Mouse (Mus musculus) midbrain, embryonic 12.5 days (tissue): ENCODE data around the gene Herc6. TPM values are rescaled to one million over a fixed set of nuclear protein-coding genes. Genes with fewer than 3 reads are reported as not detected.

Experiments used
- ATAC-seq: fragments of 200-750 bp; cut with Nextera tagmentation; 2 replicates; pipeline ENCODE4 v1.8.0; 2017; ENCODE audit warnings: low read depth, moderate TSS enrichment, moderate library complexity; ENCODE audit not compliant: low FRiP score
- H3K27ac ChIP-seq: fragments of 300-500 bp; sonication (generic); replicated peaks from 2 replicates; pipeline ENCODE4 v1.5.1; 2016; ENCODE audit warnings: mild to moderate bottlenecking
- H3K27me3 ChIP-seq: fragments of 300-500 bp; sonication (generic); 2 replicates; pipeline ENCODE4 v1.6.1; 2016; ENCODE audit warnings: mild to moderate bottlenecking
- H3K36me3 ChIP-seq: fragments of 300-500 bp; sonication (generic); 2 replicates; pipeline ENCODE4 v1.6.1; 2016
- H3K4me1 ChIP-seq: fragments of 300-500 bp; sonication (generic); 2 replicates; pipeline ENCODE4 v1.6.1; 2016
- H3K4me2 ChIP-seq: fragments of 300-500 bp; sonication (generic); replicated peaks from 2 replicates; pipeline ENCODE4 v1.6.1; 2016; ENCODE audit warnings: mild to moderate bottlenecking, moderate library complexity
- H3K4me3 ChIP-seq: fragments of 300-500 bp; sonication (generic); 2 replicates; pipeline ENCODE4 v1.5.1; 2016; ENCODE audit warnings: mild to moderate bottlenecking
- H3K9ac ChIP-seq: fragments of 300-500 bp; sonication (generic); replicated peaks from 2 replicates; pipeline ENCODE4 v1.6.1; 2016; ENCODE audit warnings: mild to moderate bottlenecking, moderate library complexity
- H3K9me3 ChIP-seq: fragments of 300-500 bp; sonication (generic); 2 replicates; pipeline ENCODE4 v1.6.1; 2016; ENCODE audit warnings: mild to moderate bottlenecking
- WGBS: fragments of 180-500 bp; shearing (Covaris S2); methylation state at CpG from one replicate; pipeline ENCODE4 v1.1.7; 2016; 5-methylcytosine and 5-hydroxymethylcytosine counted together
- polyA plus RNA-seq: library from polyadenylated mRNA; unstranded; fragments of >200 nt; fragmentation: Nextera tagmentation; extraction: Ambion mirVana; gene quantifications from 2 replicates; pipeline ENCODE4 v1.2.1, GENCODE M21; 2016

The Herc6 gene
- polyA plus RNA-seq, 1 experiment from 2014 or later, result 1.5 TPM

DNA sequence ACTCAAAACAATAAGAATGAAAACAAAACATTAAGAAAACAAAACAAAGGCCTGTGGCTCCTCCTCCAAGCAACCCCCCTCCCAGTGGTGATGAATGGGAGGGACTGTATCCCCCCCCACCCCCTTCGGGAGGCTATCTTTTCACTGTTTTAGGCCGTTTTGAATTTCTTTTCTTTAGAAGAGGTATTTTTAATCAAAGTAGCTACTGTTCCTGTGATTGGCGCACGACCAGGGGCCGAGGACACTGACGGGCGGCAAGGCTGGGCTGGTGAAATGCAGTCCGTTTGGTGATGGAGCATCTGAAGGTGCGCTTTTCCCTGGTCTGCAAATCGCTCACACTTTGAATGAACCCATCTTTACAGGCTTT lies 121.6 kb downstream of the Herc6 start, which contains the start of gene Lancl2:
Gene Lancl2, plus strand, starts transcription at position 165 of the 367 bp plus-strand sequence.
- WGBS, result under 1% methylated on average over 10 of the region's 10 CpGs
- ATAC-seq, result peak; percentile 25
- Histone ChIP-seq H3K4me1 (peaks cover 18% of the 10 kb centered on the region), H3K9me3 (no peaks in the 10 kb centered on the region), H3K4me3 (peak within 1 kb of the TSS; percentile 70), H3K27me3 (no peaks in the 10 kb centered on the region), H3K9ac (peak within 1 kb of the TSS; percentile 84), H3K4me2 (peak within 1 kb of the TSS; percentile 67), H3K27ac (peak within 1 kb of the TSS; percentile 98), H3K36me3 (no peaks in the 10 kb centered on the region)

DNA sequence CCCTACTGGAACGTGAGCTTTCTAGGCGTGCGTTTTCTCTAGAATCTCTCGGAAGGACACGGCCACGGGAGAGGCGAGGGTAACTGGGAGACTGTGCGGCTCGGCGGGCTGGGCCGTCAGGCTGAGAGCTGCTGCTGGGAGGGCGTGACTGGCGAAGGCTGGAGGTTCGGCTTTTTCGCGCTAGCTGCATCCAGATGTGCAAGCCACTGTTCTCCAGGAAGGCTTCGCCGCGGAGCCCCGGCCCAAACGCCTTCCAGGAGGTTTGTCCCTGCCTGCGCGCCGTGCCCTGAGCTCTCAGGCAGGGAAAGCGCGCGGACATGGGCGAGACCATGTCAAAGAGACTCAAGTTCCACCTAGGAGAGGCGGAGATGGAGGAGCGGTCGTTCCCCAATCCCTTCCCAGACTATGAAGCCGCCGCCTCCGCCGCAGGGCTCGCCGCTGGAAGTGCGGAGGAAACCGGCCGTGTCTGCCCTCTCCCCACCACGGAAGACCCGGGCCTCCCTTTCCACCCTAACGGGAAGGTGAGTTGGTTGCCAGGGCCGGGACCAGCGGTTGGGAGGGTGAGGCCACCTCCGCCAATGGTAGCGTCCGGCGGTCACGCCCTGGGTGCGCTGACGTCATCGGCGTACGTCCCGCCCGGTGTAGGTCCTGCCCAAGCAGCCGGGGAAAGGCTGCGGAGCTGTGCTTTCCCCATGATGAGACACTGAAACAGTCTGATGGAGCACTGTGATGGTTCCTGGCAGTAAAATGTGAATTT lies 122.1 kb downstream of the Herc6 start:
- peak; percentile 99 for ATAC-seq
- Histone ChIP-seq H3K4me1 (peaks cover 18% of the 10 kb centered on the region), H3K27me3 (no peaks in the 10 kb centered on the region)

DNA sequence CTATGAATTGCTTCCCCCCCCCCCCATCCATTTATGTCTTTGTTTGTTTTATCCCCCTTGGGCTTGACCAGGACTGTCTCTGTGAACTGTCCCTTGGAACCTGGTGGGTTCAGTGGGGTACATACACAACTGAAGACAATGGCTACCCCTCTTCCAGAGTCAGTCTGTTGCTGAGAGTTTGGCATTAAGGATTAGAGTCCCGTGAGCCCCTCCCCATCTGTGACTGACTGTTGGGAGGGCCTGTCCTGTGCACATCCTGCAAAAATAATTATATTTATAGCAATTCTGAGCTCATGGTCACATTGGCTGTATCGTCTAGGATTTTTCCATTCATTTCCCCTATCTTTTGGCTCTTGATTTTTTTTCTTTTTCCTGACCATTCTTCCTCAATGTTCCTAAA lies 122.9 kb downstream of the Herc6 start:
- peak overlapping the region; percentile 84 for H3K9ac ChIP-seq
- peak overlapping the region; percentile 70 for H3K4me3 ChIP-seq
- no peaks in the 10 kb centered on the region for H3K36me3 ChIP-seq
- 45% methylated on average over 2 of the region's 2 CpGs for WGBS
- ATAC-seq, result peak; percentile 45
- no peaks in the 10 kb centered on the region for H3K9me3 ChIP-seq
- H3K27ac ChIP-seq, result peak overlapping the region; percentile 98
- H3K4me1 ChIP-seq, result peaks cover 18% of the 10 kb centered on the region
- H3K4me2 ChIP-seq, result peak overlapping the region; percentile 67
- no peaks in the 10 kb centered on the region for H3K27me3 ChIP-seq

More for the DNA sequence above, 122.1 kb downstream of the Herc6 start:
- under 1% methylated on average over 59 of the region's 59 CpGs for WGBS
- Histone ChIP-seq H3K9ac (peak overlapping the region; percentile 84), H3K9me3 (no peaks in the 10 kb centered on the region), H3K4me2 (peak overlapping the region; percentile 67), H3K4me3 (peak overlapping the region; percentile 70), H3K27ac (peak overlapping the region; percentile 98), H3K36me3 (no peaks in the 10 kb centered on the region)

DNA sequence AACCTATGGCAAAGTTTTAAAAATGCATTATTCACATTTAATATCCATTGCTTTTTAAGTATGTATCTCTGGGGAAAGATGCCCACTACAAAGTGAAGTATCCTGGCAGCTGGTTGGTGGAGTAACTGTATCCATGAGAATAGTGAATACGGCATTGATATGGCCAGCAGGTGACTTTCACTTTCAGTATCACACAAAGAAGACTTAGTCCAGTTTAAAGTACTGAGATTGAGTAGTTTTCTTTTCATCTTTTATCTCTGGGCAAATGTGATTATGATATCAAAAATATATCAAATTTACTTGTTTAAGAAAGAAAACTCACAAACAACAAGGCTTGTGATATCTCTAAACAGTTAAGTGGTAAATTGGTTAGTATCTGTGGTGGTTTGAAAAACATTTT lies 125.9 kb downstream of the Herc6 start:
- no peak overlapping the region for H3K9ac ChIP-seq
- no peaks in the 10 kb centered on the region for H3K9me3 ChIP-seq
- no peak overlapping the region for H3K4me2 ChIP-seq
- H3K27me3 ChIP-seq, result no peaks in the 10 kb centered on the region
- 91% methylated on average over 1 of the region's 1 CpGs for WGBS
- no peak overlapping the region for H3K27ac ChIP-seq
- H3K4me1 ChIP-seq, result peaks cover 10% of the 10 kb centered on the region
- H3K36me3 ChIP-seq, result no peaks in the 10 kb centered on the region
- H3K4me3 ChIP-seq, result no peak overlapping the region
- no peak for ATAC-seq

DNA sequence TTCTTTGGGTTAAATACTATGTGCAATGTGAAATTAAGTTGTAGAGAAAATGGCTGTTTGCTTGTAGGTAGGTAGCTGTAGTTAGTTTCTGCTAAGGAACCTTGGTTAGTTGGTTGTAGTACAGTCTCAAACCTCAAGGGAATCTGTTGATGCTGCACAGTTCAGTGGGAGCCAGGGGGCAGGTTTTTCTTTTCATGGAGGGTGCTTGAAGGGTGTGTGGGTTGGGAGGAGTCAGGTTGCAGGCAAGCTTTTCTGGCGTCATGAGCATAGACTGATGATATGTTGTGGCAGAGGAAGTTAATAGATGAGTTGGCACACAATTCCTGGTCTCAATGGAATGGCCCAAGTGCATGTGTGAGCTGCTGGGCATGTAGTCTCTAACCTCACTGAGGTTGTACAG lies 130.9 kb downstream of the Herc6 start:
- Histone ChIP-seq H3K27ac (no peak overlapping the region), H3K27me3 (no peaks in the 10 kb centered on the region), H3K9me3 (no peaks in the 10 kb centered on the region), H3K4me2 (no peak overlapping the region), H3K36me3 (no peaks in the 10 kb centered on the region), H3K4me3 (no peak overlapping the region), H3K9ac (no peak overlapping the region), H3K4me1 (no peaks in the 10 kb centered on the region)
- ATAC-seq, result no peak
- WGBS, result 38% methylated on average over 1 of the region's 1 CpGs

Other genes with a start within 250 kb of the Herc6 start
- not detected in 2 replicates for gene Vmn1r17, start 217.3 kb upstream of the Herc6 start, polyA plus RNA-seq
- gene Vmn1r18, start 185.2 kb upstream of the Herc6 start, polyA plus RNA-seq, result not detected in 2 replicates
- not detected in 2 replicates for gene Vmn1r19, start 177.2 kb upstream of the Herc6 start, polyA plus RNA-seq
- gene Vmn1r20, start 152.1 kb upstream of the Herc6 start, polyA plus RNA-seq, result not detected in 2 replicates
- 6.7 and 8.2 TPM in 2 replicates for gene Ppm1k, start 45.5 kb upstream of the Herc6 start, polyA plus RNA-seq
- gene Pyurf, start 111.1 kb downstream of the Herc6 start, polyA plus RNA-seq, result 14.6 and 14.9 TPM in 2 replicates
- gene Lancl2, start 121.5 kb downstream of the Herc6 start, polyA plus RNA-seq, result 64.2 and 65.9 TPM in 2 replicates
- gene Vopp1, start 244.2 kb downstream of the Herc6 start, polyA plus RNA-seq, result 99.5 and 107 TPM in 2 replicates